In the genomic region with DNA sequence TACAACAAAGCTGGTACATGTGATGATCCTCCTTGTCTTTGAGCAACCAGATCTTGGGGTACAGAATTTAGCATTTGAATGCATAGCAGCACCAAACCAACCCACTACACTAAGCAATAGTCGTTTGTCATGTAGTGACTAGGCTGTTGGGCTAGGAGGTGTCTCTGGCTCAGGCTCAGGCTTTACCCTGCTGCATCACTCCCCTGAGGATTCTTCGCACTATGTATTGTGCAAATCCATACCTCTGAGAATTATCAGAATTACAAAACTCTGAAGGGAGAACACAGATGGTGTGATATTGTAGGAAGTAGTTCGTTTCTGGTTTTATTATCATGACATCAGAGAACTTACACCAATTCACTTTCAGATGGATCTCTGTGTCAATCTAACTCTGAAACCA, we compare ENCODE assay signal across 31 mouse cellular contexts. TPM values are rescaled to one million over a fixed set of nuclear protein-coding genes. Genes with fewer than 3 reads are reported as not detected.
DNase-seq lines count a peak whose midpoint lies in the region; ATAC-seq and TF ChIP-seq lines count a peak whose summit lies in the region.
"Had no signal": no experiment of that assay in that cellular context is flagged by ENCODE, and none has a peak within 500 bp of the region (broad histone marks: within the 10 kb centered on the region; RNA-seq: fewer than 3 reads in every experiment).

No protein-coding gene starts in this region.

- H3K36me3 ChIP-seq in liver, adult 2 months (ENCODE audit: control insufficient read depth, insufficient read depth, low read length) = no peaks in the 10 kb centered on the region
- H3K36me3 ChIP-seq in liver, embryonic 11.5 days (ENCODE audit: control insufficient read depth, insufficient read depth, low read length) = no peaks in the 10 kb centered on the region
- no peaks in the 10 kb centered on the region for H3K36me3 ChIP-seq in intestine, embryonic 15.5 days
- H3K36me3 ChIP-seq in heart, embryonic 12.5 days = no peaks in the 10 kb centered on the region
- H3K36me3 ChIP-seq in midbrain, embryonic 16.5 days (ENCODE audit: control insufficient read depth, insufficient read depth, low read length) = no peaks in the 10 kb centered on the region
- H3K36me3 ChIP-seq: embryonic facial prominence, embryonic 12.5 days; embryonic facial prominence, embryonic 15.5 days; G1E; heart, embryonic 10.5 days; hindbrain, embryonic 12.5 days; hindbrain, embryonic 15.5 days had no signal

- no peaks in the 10 kb centered on the region for H3K27me3 ChIP-seq in liver, adult 2 months (ENCODE audit: control insufficient read depth, insufficient read depth, low read length)
- no peaks in the 10 kb centered on the region for H3K27me3 ChIP-seq in liver, embryonic 11.5 days (replicated peaks; ENCODE audit: control insufficient read depth, insufficient read depth, low read length)
- H3K27me3 ChIP-seq in intestine, embryonic 15.5 days (replicated peaks) = no peaks in the 10 kb centered on the region
- H3K27me3 ChIP-seq in heart, embryonic 12.5 days (replicated peaks) = no peaks in the 10 kb centered on the region
- H3K27me3 ChIP-seq in midbrain, embryonic 16.5 days (ENCODE audit: control insufficient read depth, insufficient read depth, low read depth, low read length) = no peaks in the 10 kb centered on the region
- H3K27me3 ChIP-seq: CH12.LX; embryonic facial prominence, embryonic 12.5 days; embryonic facial prominence, embryonic 15.5 days; hindbrain, embryonic 12.5 days; hindbrain, embryonic 15.5 days; Patski had no signal

- H3K4me2 ChIP-seq in liver, embryonic 11.5 days = no peak overlapping the region
- no peak overlapping the region for H3K4me2 ChIP-seq in intestine, embryonic 15.5 days (replicated peaks)
- no peak overlapping the region for H3K4me2 ChIP-seq in heart, embryonic 12.5 days
- no peak overlapping the region for H3K4me2 ChIP-seq in midbrain, embryonic 16.5 days (ENCODE audit: low read length)
- H3K4me2 ChIP-seq: embryonic facial prominence, embryonic 12.5 days; embryonic facial prominence, embryonic 15.5 days; hindbrain, embryonic 12.5 days; hindbrain, embryonic 15.5 days had no signal

- H3K9me3 ChIP-seq in liver, embryonic 11.5 days (ENCODE audit: control insufficient read depth, low read length) = no peaks in the 10 kb centered on the region
- no peaks in the 10 kb centered on the region for H3K9me3 ChIP-seq in intestine, embryonic 15.5 days
- H3K9me3 ChIP-seq in heart, embryonic 12.5 days (replicated peaks) = no peaks in the 10 kb centered on the region
- H3K9me3 ChIP-seq in midbrain, embryonic 16.5 days (replicated peaks; ENCODE audit: control insufficient read depth, low read length, poor library complexity, severe bottlenecking) = no peaks in the 10 kb centered on the region
- H3K9me3 ChIP-seq: embryonic facial prominence, embryonic 12.5 days; embryonic facial prominence, embryonic 15.5 days; G1E; heart, embryonic 10.5 days; hindbrain, embryonic 12.5 days; hindbrain, embryonic 15.5 days had no signal

- H3K4me3 ChIP-seq in liver, adult 2 months (ENCODE audit: insufficient read depth, low read depth, low read length) = no peak overlapping the region
- no peak overlapping the region for H3K4me3 ChIP-seq in liver, embryonic 11.5 days (ENCODE audit: low read depth, low read length)
- no peak overlapping the region for H3K4me3 ChIP-seq in intestine, embryonic 15.5 days (replicated peaks)
- no peak overlapping the region for H3K4me3 ChIP-seq in heart, embryonic 12.5 days
- no peak overlapping the region for H3K4me3 ChIP-seq in midbrain, embryonic 16.5 days (ENCODE audit: low read depth, low read length)
- H3K4me3 ChIP-seq: embryonic facial prominence, embryonic 12.5 days; embryonic facial prominence, embryonic 15.5 days; gastrocnemius, adult 2 months; heart, adult 2 months; heart, embryonic 10.5 days; hindbrain, embryonic 12.5 days; hindbrain, embryonic 15.5 days had no signal

- H3K27ac ChIP-seq in liver, adult 2 months (replicated peaks; ENCODE audit: insufficient read depth, low read depth, low read length) = peak overlapping the region; percentile 64
- no peak overlapping the region for H3K27ac ChIP-seq in liver, embryonic 11.5 days (ENCODE audit: low read depth, low read length)
- peak overlapping the region; percentile 69 for H3K27ac ChIP-seq in intestine, embryonic 15.5 days
- no peak overlapping the region for H3K27ac ChIP-seq in heart, embryonic 12.5 days (ENCODE audit: poor library complexity, severe bottlenecking)
- no peak overlapping the region for H3K27ac ChIP-seq in midbrain, embryonic 16.5 days (ENCODE audit: low read length)
- H3K27ac ChIP-seq: embryonic facial prominence, embryonic 12.5 days; embryonic facial prominence, embryonic 15.5 days; gastrocnemius, adult 2 months; heart, adult 2 months; heart, embryonic 10.5 days; hindbrain, embryonic 12.5 days; hindbrain, embryonic 15.5 days had no signal

- 87% methylated on average over 3 of the region's 3 CpGs for WGBS in liver, adult 2 months
- WGBS in liver, embryonic 11.5 days = 80% methylated on average over 3 of the region's 3 CpGs
- WGBS in intestine, embryonic 15.5 days = 71% methylated on average over 3 of the region's 3 CpGs
- WGBS in heart, embryonic 12.5 days = 71% methylated on average over 3 of the region's 3 CpGs
- WGBS in midbrain, embryonic 16.5 days = 76% methylated on average over 3 of the region's 3 CpGs

- H3K4me1 ChIP-seq in liver, adult 2 months (ENCODE audit: control insufficient read depth, insufficient read depth, low read length) = peaks cover 25% of the 10 kb centered on the region
- no peaks in the 10 kb centered on the region for H3K4me1 ChIP-seq in liver, embryonic 11.5 days (replicated peaks; ENCODE audit: control insufficient read depth, insufficient read depth, low read length)
- no peaks in the 10 kb centered on the region for H3K4me1 ChIP-seq in intestine, embryonic 15.5 days (replicated peaks)
- H3K4me1 ChIP-seq in heart, embryonic 12.5 days (replicated peaks) = no peaks in the 10 kb centered on the region
- no peaks in the 10 kb centered on the region for H3K4me1 ChIP-seq in midbrain, embryonic 16.5 days (ENCODE audit: control insufficient read depth, insufficient read depth, low read length)
- H3K4me1 ChIP-seq: embryonic facial prominence, embryonic 12.5 days; embryonic facial prominence, embryonic 15.5 days; heart, embryonic 10.5 days; hindbrain, embryonic 12.5 days; hindbrain, embryonic 15.5 days had no signal

- no peaks in the 10 kb centered on the region for H3K79me2 ChIP-seq in liver, adult 2 months (ENCODE audit: control insufficient read depth, insufficient read depth, low read length)

- no peak overlapping the region for H3K9ac ChIP-seq in liver, adult 2 months (ENCODE audit: low read depth, low read length)
- no peak overlapping the region for H3K9ac ChIP-seq in liver, embryonic 11.5 days (ENCODE audit: low read depth, low read length)
- H3K9ac ChIP-seq in intestine, embryonic 15.5 days = no peak overlapping the region
- no peak overlapping the region for H3K9ac ChIP-seq in heart, embryonic 12.5 days
- no peak overlapping the region for H3K9ac ChIP-seq in midbrain, embryonic 16.5 days (ENCODE audit: low read depth, low read length)
- H3K9ac ChIP-seq: embryonic facial prominence, embryonic 12.5 days; embryonic facial prominence, embryonic 15.5 days; forebrain, postnatal 0 days; hindbrain, embryonic 12.5 days; hindbrain, embryonic 15.5 days had no signal

- no peak for TF ChIP-seq CTCF in liver, adult 2 months (IDR thresholded peaks at IDR 0.05; ENCODE audit: low read depth, low read length)

- no peak for DNase-seq in liver, adult 2 months (ENCODE audit: extremely low read depth, low read depth, low spot score)
- no peak for DNase-seq in liver, embryonic 11.5 days (ENCODE audit: low spot score)
- DNase-seq in gastrocnemius, postnatal 25 days = no peak
- DNase-seq: adrenal gland, postnatal 14 days; B cell, adult 2 months; cerebellum, adult 18-20 months; cerebellum, adult 9-10 months; cerebellum, postnatal 14 days; forebrain, postnatal 0 days; gastrocnemius, adult 2 months; gastrocnemius, postnatal 14 days; heart, adult 2 months had no signal

- TF ChIP-seq POLR2A in liver, adult 2 months (IDR thresholded peaks at IDR 0.05; ENCODE audit: extremely low read depth, insufficient read depth, low read length) = no peak

- ATAC-seq in liver, embryonic 11.5 days (replicated peaks; ENCODE audit: low FRiP score) = no peak
- ATAC-seq in intestine, embryonic 15.5 days = peak; percentile 32
- peak; percentile 57 for ATAC-seq in megakaryocyte, adult 5-6 weeks (ENCODE audit: poor library complexity, severe bottlenecking)
- no peak for ATAC-seq in heart, embryonic 12.5 days (ENCODE audit: insufficient number of reproducible peaks, low FRiP score)
- no peak for ATAC-seq in midbrain, embryonic 16.5 days
- ATAC-seq: forebrain, embryonic 14.5 days; forebrain, postnatal 0 days had no signal

RNA-seq across cellular contexts. Expression of gene Sucnr1, which starts 15.3 kb away (rescaled TPM):
- total RNA-seq in liver, adult 2 months (2014; rRNA removed) = 27.3 and 45.3 TPM in 2 replicates
- 27.1 and 28.0 TPM in 2 replicates for polyA plus RNA-seq in liver, adult 2 months (2012; rRNA removed)
- polyA plus RNA-seq in liver, embryonic 11.5 days (2014; fragmentation: Nextera tagmentation; extraction: Ambion mirVana) = not detected in 2 replicates
- 0.58 and 0.64 TPM in 2 replicates for polyA plus RNA-seq in intestine, embryonic 15.5 days (2015; fragmentation: Nextera tagmentation; extraction: Ambion mirVana)
- total RNA-seq in megakaryocyte, adult 5-6 weeks (2015) = 0.68 and 1.2 TPM in 2 replicates
- total RNA-seq in megakaryocyte, adult 5-6 weeks (2017) = 0.29 and 0.69 TPM in 2 replicates
- under 1 TPM in 1 of 2 experiments, not detected in 1; 0.72 TPM for total RNA-seq in gastrocnemius, postnatal 25 days (2021)
- not detected in 2 replicates for polyA plus RNA-seq in heart, embryonic 12.5 days (2016; fragmentation: Nextera tagmentation; extraction: Ambion mirVana)
- not detected in 2 replicates for polyA plus RNA-seq in midbrain, embryonic 16.5 days (2015; fragmentation: Nextera tagmentation; extraction: Ambion mirVana)
- total RNA-seq: CH12.LX; forebrain, postnatal 0 days; G1E; gastrocnemius, adult 2 months; heart, adult 2 months; heart, postnatal 25 days; hematopoietic stem cell, adult 5-6 weeks had no signal
- polyA plus RNA-seq: brain, embryonic 14.5 days; embryonic facial prominence, embryonic 12.5 days; forebrain, embryonic 11.5 days; forebrain, embryonic 14.5 days; forebrain, postnatal 0 days; frontal cortex, adult 2 months; G1E; heart, embryonic 10.5 days; heart, postnatal 0 days; hindbrain, embryonic 12.5 days; hindbrain, embryonic 15.5 days; Patski had no signal

Comparison
In these comparisons a context has a peak if more than half of its experiments do, and no peak if none do; other contexts are left out.
1. H3K27ac ChIP-seq: peak in liver, adult 2 months (single experiment) and intestine, embryonic 15.5 days (single experiment); none in liver, embryonic 11.5 days (single experiment), heart, embryonic 12.5 days (single experiment) and midbrain, embryonic 16.5 days (single experiment).
2. RNA of gene Sucnr1, which starts 15.3 kb away (polyA plus RNA-seq): 27.1 to 28.0 TPM in liver, adult 2 months; 0.58 to 0.64 TPM in intestine, embryonic 15.5 days, not detected in midbrain, embryonic 16.5 days, not detected in liver, embryonic 11.5 days and not detected in heart, embryonic 12.5 days; every median in the first group is over 10 times any median in the second.
3. ATAC-seq: peak in intestine, embryonic 15.5 days (single experiment) and megakaryocyte, adult 5-6 weeks (single experiment); none in liver, embryonic 11.5 days (single experiment), heart, embryonic 12.5 days (single experiment) and midbrain, embryonic 16.5 days (single experiment).